8 mouse cellular contexts compared by ENCODE assay signal in the genomic region with DNA sequence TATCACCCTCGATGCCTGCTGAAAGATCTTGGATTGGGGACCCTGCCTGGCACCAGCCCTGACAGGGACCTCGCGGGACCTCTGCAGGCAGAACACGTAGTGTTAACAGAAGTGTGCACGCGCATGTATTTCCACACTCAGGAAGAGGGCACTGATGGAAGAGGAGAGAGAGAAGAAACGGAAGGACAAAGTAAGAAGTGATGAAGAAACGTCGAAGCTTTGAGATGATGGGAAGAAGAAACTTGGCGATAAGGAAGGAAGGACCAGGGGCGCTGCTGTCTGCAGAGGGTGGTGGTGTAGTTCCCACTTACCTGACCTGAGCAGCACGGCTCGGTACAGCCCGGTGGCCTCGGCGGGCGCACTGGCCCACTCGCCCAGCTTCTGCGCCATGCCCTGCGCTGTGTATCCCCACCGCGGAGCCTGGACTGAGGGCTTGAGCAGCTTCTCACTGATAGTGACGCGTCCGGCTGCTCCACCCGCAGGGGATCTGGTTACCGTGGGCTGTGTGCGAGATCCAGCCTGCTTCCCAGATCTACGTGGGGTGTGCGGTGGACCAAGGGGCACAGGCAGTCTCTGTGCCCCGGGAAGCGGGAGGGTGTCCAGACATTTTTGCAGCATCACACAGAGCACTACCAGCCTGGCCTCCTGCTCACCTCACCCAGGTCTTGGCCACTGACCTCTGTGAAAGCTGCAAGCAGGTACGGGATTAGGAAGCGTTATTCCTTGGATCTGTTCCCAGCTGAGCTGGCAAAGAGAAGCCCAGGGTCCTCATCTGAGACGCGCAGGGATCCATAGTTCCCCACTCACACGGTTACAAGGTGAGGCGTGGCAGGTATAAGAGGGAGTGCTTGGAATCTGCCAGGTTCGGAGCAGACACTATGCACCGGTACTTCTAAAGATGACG. TPM values are rescaled to one million over a fixed set of nuclear protein-coding genes. Genes with fewer than 3 reads are reported as not detected.
DNase-seq lines count a peak whose midpoint lies in the region; ATAC-seq lines count a peak whose summit lies in the region.

A gene (minus strand): TSS at position 830 of the 904 bp plus-strand sequence.

- no peak within 1 kb of the TSS for H3K27ac ChIP-seq in forebrain, embryonic 15.5 days (replicated peaks)

- H3K4me1 ChIP-seq in forebrain, embryonic 15.5 days = peaks cover 19% of the 10 kb centered on the region

- H3K27me3 ChIP-seq in forebrain, embryonic 15.5 days = peaks cover 30% of the 10 kb centered on the region

- peak within 1 kb of the TSS; percentile 35; the same call in 1 of the 2 replicates for H3K9ac ChIP-seq in forebrain, embryonic 15.5 days (replicated peaks)

- peak within 1 kb of the TSS; percentile 47 for H3K4me2 ChIP-seq in forebrain, embryonic 15.5 days (replicated peaks)

- no peaks in the 10 kb centered on the region for H3K9me3 ChIP-seq in forebrain, embryonic 15.5 days

- H3K4me3 ChIP-seq in forebrain, embryonic 15.5 days = peak within 1 kb of the TSS; percentile 31

- peak; percentile 35; the same call in 1 of the 2 replicates for ATAC-seq in forebrain, embryonic 15.5 days (replicated peaks)

- no peaks in the 10 kb centered on the region for H3K36me3 ChIP-seq in forebrain, embryonic 15.5 days

- 13% methylated on average over 41 of the region's 41 CpGs for WGBS in forebrain, embryonic 15.5 days

- no peak for DNase-seq in layer of hippocampus, adult 8-10 months (ENCODE audit: low spot score in 2 of 2)
- no peak for DNase-seq in layer of hippocampus, adult 9-10 months (ENCODE audit: low spot score)
- no peak for DNase-seq in layer of hippocampus, postnatal 14 days (ENCODE audit: low spot score in 2 of 2)
- peak; percentile 51 for DNase-seq in neural tube, embryonic 10.5 days (ENCODE audit: extremely low spot score, low spot score)
- DNase-seq in adrenal gland, postnatal 14 days = no peak
- no peak for DNase-seq in spleen, postnatal 4 days (ENCODE audit: low spot score in 2 of 2)
- DNase-seq in urinary bladder, postnatal 4 days (ENCODE audit: low spot score in 2 of 2) = no peak

RNA-seq across cellular contexts. Expression of the gene that starts here (rescaled TPM):
- total RNA-seq in layer of hippocampus, adult 8-10 months (2022) = 100 to 1,000 TPM; 232 to 320 (median 258) TPM
- 0.24 and 0.34 TPM in 2 replicates for polyA plus RNA-seq in forebrain, embryonic 15.5 days (2015; fragmentation: Nextera tagmentation; extraction: Ambion mirVana)
- total RNA-seq in layer of hippocampus, postnatal 14 days (2021) = 100 to 1,000 TPM; 254 to 282 TPM
- total RNA-seq in adrenal gland, postnatal 14 days (2021) = 5.0 and 8.7 TPM in 2 replicates

Comparison
In these comparisons a context has a peak if more than half of its experiments do, and no peak if none do; other contexts are left out.
1. RNA of the gene that starts here (total RNA-seq): 254 to 282 TPM in layer of hippocampus, postnatal 14 days and 232 to 320 TPM in layer of hippocampus, adult 8-10 months; 5.0 to 8.7 TPM in adrenal gland, postnatal 14 days; every median in the first group is over 10 times any median in the second.
2. Peak in ATAC-seq, H3K4me3 ChIP-seq, H3K9ac ChIP-seq and H3K4me2 ChIP-seq in forebrain, embryonic 15.5 days; RNA of the gene not detected or under 1 TPM.